Mouse (Mus musculus) urinary bladder, postnatal 25 days (tissue): ENCODE results near the gene Zfp248.
A peak's percentile ranks its signal among the peaks of the same experiment; 100 is the strongest.

Experiments used
- DNase-seq: peaks from one replicate; pipeline ENCODE4 v3.0.0; 2022; ENCODE audit warnings: low spot score

The Zfp248 gene

DNA sequence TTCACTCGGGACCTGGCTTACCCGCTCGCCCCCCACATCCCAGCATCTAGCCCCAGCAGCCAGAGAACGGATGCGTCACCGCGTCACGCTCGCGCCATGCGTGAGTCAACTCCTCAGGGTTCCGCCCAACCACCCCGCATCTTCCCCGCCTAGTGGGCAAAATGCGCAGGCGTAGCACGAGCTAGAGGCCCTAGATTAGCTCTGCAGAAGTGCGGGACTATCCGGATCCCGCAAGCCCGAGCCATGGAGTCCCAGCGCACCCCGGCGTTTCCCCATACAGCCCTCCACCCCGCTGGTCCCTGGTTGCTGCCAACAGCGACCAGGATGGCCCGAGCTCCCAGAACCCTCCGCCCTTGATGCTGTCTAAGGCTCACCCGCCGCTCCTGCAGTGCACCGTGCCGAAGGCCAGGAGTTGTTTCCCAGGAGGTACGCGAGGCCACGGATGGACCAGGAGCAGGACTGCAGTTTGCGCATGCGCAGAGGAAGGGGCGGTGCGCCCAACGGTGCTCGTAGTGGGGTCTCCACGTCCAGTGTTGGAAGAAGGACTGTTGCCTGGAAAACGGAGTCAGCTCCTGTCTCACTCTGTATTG is at the start of gene Zfp248:
Gene Zfp248 (minus strand): TSS at position 487 of the 590 bp plus-strand sequence.
- DNase-seq = peak; percentile 74

GRCm38 (mm10) chr6:118499010-118499409 is 43.7 kb upstream of the Zfp248 start:
- no peak for DNase-seq

DNA sequence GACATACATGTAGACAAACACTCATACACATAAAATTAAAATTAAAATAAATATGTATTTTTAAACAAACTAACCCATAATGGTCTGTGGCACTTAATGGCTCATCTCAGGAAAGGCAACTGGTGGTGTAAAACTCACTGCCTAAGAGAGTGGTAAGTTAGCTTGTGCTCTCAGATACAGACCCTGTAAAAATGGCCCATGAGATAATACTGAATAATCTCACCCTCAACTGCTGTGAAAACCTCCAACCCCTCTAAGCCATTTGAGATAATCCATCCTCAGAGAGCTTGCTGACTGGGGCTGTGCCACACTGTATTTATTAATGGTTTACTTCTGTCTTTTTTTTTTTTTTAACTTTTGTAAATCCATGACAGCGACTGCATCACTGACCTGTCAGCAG is 26.8 kb upstream of the Zfp248 start:
- DNase-seq = no peak

DNA sequence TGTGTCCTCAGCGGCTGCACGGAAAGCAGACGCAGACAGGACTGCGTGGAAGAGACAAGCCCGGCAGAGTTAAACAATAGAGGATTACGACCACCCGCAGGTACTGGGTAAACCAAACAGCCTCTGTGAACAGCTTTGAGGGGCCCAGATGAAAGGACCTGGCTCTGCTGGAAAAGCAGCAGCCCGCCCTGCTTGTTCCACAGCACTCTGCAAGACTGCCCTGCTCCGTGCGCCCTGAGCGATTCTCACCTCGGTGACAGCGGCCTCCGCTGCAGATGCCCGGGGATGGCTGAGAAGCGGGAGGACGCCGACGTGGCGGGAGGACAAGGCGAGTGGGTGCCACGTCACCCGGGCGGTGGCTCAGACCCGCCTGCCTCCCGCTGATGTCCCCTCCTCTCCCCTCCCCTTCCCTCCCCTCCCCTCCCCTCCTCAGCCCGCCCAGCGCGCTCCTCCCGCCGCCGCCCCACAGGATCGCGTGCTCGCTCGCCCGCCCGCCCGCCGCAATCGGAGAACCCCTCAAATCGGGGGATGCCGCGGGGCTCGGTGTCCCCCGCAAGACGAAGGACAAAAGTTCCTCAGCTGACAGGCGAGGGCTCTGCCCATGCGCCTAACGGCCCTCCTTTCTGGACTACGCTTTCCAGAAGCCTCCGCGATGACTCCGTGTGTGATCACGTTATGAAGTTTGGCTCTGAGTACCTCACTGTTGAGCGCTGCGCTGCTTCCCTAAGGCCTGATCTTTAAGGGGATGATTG is 23.8 kb upstream of the Zfp248 start, which contains the start of gene Zfp9:
Gene Zfp9 (minus strand): TSS at position 364 of the 752 bp plus-strand sequence.
- DNase-seq = peak; percentile 57

DNA sequence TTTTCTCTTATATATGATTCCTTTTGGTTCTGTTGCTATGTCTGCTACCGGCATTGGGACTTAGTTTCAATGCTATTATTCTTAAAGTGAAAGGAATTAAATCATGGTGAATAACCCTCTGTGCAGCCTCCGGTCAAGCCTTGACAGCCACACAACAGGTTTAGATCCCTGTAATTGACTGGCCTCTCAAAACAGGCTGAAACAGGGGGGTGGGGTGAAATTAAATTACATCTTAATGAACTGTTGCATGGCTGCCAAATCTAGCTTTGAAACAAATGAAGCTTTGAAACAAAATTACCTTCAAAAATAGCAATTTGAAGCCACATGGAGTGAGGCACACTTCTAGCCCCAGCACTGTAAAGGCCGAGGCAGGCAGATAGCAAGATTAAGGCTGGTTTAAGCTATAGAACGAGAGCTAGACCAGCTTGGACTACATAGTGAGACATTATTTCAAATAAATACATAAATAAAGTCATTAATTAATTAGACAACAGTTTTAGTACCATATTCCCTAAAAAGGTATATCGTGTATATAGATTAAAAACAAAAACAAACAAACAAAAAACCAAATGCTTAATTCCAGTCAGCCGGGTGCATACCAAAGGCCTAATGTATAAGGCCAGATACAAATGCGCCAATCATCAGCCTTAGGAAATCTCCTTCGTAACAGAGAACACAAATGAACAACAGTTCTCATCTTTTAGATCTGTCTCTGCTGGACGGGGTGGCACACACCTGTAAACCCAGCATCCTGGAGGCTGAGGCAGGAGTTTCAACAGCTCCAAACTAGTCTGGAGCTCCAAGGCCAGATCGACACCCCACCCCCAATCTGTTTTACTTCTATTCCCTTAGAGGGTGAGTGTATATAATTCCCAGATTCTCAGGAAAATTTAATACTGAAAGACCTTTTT is 22.8 kb upstream of the Zfp248 start:
- DNase-seq = no peak

GRCm38 (mm10) chr6:118462069-118462705 is 6.9 kb upstream of the Zfp248 start:
- DNase-seq = no peak

GRCm38 (mm10) chr6:118457726-118458125 is 2.4 kb upstream of the Zfp248 start:
- DNase-seq = no peak

DNA sequence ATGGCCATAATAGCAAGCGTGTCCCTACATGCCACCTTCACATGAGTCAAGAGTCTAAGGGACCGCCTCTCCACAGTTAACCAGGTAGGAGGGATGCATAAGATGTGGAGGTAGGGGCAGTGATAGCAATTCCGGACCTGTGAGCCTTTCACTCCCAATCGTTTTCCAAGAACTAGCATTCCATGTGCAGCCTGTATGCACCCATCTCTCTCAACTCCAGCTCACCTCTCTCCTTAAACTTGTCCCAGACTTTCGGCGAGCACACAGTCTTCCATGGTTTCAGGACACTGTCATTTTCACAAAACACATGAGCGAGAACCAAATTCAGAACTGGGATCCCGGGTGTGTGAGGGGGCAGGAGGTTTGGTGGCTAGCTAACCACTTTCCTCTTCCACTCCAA is 876 bp downstream of the Zfp248 start:
- DNase-seq = peak; percentile 9

GRCm38 (mm10) chr6:118431502-118431901 is 23.8 kb downstream of the Zfp248 start:
- no peak for DNase-seq

GRCm38 (mm10) chr6:118426666-118427065 is 28.7 kb downstream of the Zfp248 start:
- DNase-seq = no peak

DNA sequence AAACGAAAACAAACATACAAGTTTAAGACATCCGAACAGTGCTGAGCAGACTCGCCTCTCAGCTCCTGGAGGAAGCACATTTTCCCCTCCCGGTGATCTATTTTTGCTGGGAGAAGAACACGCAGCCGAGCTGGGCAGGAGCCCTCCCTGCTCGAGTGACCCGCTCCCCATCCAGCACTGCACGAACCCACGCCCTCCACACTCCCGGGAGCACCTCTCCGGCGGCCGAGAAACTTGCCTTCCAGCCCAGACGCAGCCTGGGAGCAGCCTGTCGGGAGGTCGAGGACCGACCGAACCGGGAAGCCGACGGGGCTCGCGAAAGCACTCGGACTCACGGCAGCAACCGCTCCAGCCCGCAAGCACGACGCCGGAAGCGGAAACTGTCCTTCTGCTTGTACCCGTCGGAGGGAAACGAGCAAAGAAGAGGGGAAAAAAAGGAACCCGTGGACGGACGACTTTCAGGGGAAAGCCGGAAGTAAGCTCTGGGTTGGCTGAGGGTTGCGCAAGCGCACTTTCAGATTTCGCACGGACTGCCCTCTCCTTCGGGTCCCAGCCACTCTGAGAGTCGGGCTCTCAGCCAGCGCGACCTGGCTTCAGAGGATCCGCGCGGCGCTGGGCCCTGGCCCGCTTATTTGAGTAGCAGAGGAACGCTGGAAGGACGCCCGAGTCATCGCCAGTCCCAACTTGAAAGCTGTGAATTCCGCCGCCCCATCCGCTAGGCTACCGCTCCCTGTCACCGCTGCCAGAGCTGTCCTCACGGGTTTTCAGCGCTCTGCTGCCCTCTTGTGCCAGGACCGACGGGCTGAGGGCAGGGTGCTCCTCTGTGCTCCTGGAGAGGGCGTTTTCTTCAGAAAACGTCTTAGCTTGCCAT is 36.0 kb downstream of the Zfp248 start, which contains the start of gene Bms1:
Gene Bms1 (minus strand): TSS at position 425 of the 871 bp plus-strand sequence.
- DNase-seq = peak; percentile 87

- no peak for DNase-seq
Observed at GRCm38 (mm10) chr6:118410428-118410827, 44.9 kb downstream of the Zfp248 start.

DNA sequence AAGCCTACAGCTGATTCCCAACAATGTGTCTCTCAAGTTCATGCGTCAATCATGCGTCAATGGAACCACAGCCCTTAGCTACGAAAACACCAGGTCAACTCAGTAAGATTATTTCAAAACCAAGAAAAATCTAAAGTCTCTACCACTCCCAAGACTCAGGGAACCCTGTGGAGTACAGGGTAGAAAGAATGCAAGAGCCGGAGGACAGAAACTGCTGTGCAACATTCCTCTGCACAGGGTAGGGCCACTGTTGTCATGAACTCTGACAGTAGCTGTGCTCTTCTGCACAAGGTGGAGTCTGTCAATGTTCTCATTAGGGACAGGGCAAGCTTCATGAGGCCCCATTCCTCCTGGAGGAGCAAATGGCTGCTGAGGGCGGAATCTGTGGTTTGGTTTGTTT is 46.8 kb downstream of the Zfp248 start:
- no peak for DNase-seq

- no peak for DNase-seq
Observed at GRCm38 (mm10) chr6:118406421-118406820, 48.9 kb downstream of the Zfp248 start.

DNA sequence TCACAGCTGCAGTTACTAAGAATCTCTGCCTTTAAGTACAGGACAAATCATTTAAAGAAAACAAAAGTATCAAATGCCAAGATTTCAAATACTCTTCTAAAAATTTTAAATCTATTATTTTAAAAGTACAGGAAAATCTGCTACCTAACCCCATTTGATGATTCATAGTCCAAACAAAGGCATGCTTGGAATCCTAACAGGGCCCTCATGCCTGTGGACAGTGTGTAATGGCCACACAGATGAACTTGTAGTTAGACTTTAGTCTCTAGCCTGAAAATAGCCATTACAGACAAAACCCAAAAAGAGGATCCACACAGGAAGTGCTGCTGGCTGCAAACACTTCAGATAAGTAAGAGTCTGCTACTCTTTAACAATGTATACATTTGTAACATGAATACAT is 64.6 kb downstream of the Zfp248 start:
- no peak for DNase-seq

GRCm38 (mm10) chr6:118385962-118386361 is 69.4 kb downstream of the Zfp248 start:
- DNase-seq = no peak

GRCm38 (mm10) chr6:118381234-118381633 is 74.1 kb downstream of the Zfp248 start:
- no peak for DNase-seq

DNA sequence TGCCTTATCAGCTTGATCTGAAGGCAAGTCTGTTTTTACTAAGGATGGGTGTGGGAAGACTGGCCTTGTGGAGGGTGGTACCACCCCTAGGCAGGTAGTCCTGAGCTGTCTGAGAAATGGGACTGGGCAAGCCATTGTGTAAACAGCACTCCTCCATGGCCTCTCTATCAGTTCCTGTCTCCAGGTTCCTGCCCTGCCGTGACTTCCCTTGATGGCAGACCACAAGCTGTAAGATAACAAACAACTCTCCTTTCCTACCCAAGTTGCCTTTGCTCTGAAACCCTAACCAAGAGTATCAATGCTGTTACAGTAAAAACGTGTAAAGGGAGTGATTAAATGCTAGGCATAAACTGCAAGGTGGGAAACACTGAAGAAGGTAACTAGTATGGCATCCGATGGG is 74.7 kb downstream of the Zfp248 start:
- no peak for DNase-seq

GRCm38 (mm10) chr6:118379451-118380167 is 75.7 kb downstream of the Zfp248 start:
- peak; percentile 60 for DNase-seq

DNA sequence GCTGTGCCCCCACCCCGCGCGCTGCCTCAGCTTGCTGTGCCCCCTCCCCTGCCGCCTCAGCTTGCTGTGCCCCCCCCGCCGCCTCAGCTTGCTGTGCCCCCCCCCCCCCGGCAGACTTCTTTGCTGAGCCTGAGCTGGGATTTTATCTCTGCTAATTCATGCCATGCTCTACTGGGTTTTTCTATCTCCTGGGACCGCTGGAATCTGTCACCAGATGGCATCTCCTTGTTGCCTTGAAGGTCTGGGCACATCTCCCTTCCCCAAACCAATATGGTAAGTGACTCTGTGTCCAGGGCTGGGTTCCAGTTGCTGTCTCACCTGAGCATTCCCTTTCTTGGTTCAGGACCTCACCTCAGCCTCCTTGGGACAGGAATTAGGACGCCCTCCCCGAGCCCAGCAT is 77.7 kb downstream of the Zfp248 start:
- DNase-seq = no peak
